Mouse (Mus musculus): ENCODE results near the gene Dhrs7c. TPM values are rescaled to one million over a fixed set of nuclear protein-coding genes. Genes with fewer than 3 reads are reported as not detected.

Gene Dhrs7c
- total RNA-seq, 2 experiments from 2014 or later, result not detected

DNA sequence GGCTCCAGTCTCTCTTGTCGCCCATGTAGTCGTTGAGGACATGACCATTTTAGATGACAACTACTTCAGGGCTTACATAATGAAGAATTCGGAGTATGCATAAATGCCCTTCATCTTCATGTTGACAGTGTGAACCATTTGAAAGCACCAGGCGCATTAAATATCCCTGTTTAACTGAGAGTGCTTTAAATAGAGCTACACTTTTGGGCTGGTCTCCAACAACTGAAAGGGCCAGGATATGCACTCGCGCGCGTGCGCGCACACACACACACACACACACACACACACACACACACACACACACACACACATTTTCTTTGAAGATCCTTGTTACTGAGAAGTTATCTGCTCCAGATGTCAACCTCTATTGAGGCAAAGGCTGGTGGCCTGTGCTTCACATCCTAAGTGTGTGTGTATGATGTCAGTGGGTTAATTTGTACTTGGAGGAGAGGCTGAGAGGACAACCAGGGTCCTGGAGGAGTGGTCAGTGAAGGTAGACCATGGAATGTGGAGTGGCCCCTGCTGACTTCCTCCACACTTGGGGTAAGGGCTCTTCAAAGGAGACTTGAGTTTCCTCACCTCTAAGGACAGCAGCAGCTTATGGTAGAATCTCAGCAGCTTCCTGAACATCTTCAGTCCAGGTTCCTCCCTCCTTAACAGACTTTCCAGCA is 37.6 kb downstream of the Dhrs7c start:
- DNase-seq (ENCODE audit: low spot score in 2 of 2), result no peak

DNA sequence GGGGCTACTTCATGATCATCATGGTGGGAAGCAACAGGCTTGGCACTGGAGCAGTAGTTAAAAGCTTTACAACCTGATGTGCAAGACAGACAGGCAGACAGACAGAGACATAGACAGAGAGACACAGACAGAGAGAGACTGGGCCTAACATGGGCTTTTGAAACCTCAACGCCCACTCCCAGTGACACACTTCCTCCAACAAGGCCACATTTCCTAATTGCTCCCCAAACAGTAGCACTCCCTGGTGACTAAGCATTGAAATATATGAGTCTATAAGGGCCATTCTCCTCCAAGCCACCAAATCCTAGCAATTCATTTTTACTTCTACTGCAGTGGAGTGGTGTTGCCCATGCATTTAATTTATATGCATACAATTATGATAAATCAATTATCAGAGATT is 41.8 kb downstream of the Dhrs7c start:
- no peak for DNase-seq (ENCODE audit: low spot score in 2 of 2)

DNA sequence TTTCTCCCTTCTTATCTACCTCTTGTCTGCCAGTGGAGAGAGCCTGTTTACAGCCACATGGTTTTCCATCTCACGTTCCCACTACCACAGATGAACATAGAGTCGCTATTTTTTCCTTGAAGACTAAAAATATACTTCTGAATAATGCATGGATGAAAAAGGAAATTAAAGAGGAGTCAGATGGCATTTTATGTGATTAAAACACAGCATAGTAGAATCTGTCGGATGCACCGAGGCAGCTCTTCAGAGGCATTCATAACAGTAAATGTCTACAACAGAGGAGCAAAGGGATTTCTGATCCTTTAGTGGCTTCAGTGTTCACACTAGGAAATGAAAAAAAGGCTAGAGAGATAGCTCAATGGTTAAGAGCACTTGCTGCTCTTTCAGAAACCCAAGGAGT is 47.2 kb downstream of the Dhrs7c start:
- DNase-seq (ENCODE audit: low spot score in 2 of 2), result no peak

DNA sequence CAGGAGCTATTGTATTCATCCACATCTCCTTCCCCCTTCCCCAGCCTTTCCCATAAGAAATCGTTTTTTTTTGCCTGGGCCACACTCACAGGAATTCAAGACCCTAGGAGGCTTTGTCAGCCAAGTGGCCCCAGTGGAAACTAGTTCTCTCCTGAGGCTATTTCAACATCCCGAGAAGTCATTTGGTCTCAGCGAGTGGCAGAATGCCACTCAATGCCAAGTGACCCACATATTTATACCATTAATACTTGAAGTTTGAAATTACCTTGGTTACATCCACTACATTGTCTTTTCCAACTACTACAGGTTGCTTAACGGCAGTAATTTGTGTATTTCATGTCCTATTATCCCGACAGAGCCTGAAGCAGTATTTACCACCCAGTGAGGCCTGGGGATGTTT is 53.8 kb downstream of the Dhrs7c start:
- no peak for DNase-seq (ENCODE audit: low spot score in 2 of 2)

DNA sequence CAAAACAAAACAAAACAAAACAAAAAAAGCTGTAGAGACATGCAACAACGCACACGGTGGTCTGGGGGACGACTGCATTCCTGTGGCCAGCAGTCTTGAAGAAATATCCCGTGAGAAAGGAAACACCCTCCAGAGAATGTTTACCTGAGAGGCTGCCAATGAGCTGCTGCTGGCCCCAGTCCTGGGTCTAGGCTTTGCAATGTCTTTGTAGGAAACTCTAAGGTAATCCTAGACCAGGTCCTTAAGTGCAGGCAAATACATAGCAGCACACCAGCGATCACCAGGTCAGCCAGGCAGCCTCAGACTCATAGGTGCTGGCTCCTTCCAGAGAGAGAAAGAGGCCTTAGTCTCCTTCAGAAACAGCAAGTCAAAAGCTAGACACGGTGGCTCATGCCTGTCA is 56.0 kb downstream of the Dhrs7c start:
- no peak for DNase-seq (ENCODE audit: low spot score in 2 of 2)

DNA sequence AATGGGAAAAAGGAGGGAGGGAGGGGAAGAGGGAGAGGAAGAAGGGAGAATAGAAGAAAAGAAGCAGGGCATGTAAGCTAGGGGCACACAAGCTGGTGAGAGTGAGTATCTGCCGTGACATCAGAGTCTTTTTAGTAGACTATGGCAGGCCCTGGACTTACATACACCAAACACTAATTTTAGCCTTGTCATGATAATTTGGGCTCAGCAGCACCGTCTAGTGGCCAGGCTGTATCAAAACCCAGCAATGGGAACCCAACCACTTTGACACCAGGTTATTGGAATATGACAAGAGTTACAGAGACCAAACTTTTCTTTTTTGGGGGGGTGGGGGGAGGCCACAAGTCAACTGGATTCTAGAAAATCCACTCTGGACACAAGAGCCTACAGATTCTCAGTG is 57.0 kb downstream of the Dhrs7c start:
- peak; percentile 8 to 28 for DNase-seq (ENCODE audit: low spot score in 2 of 2)

DNA sequence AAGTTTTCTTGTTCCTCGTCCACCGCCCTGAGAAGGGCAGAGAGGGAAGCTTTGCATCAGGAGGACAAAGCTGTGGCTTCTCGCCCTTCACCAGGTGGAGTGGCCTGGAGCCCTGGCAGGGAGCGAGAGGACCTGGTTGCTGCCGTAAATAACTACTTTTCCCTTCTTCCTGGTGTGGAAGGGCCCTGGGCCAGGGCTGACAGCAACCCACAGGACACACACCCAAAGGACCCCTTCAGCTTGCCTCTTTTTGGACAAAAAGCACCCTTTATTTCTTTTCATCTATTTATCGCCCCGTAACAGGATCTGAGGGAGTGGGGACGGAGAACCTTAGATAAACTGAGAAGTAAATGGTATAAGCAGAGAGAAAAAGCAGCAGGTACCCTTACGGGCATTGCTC is 60.5 kb downstream of the Dhrs7c start:
- DNase-seq (ENCODE audit: low spot score in 2 of 2), result no peak

DNA sequence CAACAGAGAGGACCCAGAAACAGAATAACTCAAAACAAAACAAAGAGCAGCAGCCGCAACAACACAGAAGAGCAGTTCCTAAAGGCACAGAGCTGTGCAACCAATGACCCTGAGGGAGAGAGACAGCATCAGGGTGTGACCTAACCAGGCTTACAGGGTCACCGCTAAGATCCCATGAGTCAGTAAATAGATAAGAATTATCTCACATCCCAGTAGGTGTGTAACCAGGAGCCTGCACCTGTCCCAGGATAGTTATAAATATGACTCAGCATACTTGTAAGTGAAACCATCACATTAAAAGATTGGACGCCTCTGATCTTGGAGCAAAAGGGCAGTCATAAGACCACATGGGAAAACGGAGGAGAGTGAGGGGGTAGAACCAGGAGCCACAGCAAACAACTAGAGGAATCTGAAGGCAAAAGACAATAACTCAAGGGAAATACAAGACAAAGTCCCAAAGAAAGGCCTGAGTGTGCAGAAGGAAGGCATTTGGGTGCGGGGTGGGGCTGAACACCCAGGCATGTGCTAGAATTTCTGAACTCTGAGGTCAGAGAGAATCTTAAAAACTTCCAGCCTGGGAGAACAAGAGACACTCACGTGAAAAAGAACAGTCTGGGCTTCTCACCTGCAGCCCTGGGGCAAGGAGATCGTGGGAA is 62.9 kb downstream of the Dhrs7c start:
- no peak for DNase-seq (ENCODE audit: low spot score in 2 of 2)

DNA sequence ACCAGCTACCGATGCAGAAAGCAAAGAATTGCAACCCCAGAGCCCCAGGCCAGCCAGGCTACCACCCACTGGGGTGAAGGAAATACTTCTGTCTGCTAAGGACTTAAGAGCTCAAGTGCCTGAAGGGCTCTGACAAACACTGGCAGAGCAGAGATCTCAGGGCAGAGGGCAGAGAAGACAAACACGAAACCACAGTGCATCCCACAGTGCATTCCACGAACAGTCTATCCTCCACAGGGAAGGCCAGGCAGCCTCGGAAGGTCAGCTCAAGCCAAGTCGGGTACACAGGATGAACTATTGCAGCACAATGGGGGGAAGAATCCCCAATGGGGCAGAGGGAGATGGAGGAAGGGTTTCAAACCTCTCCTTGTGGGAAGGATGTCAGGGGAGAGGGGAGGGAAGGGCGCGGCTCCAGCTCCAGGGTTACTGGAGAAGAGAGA is 63.4 kb downstream of the Dhrs7c start:
- no peak for DNase-seq (ENCODE audit: low spot score in 2 of 2)

DNA sequence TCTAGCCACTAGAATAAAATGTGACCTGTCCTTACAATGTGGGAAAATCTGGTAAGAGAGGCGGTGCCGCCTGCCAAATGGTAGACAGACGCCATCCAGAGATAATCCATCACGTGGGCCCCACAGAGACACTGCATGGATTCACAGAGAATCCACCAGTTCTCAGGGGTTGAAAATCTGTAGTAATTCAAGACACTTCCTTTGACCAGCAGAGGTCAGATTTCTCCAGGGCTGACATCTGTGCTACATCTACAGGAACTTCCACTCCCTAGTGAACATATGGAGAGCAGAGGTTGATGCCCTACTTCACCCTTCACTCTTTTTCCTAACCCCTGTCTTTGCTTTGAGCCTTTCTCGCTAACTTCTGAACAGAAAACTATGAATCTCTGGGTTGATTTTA is 67.1 kb downstream of the Dhrs7c start:
- DNase-seq (ENCODE audit: low spot score in 2 of 2), result no peak

Other genes with a start within 250 kb of the Dhrs7c start
- 1 to 10 TPM in 1 of 2 experiments, under 1 TPM in 1; 0.98 to 1.1 TPM for gene Rcvrn, start 102.9 kb upstream of the Dhrs7c start, total RNA-seq (2021)
- gene Glp2r, start 27.0 kb upstream of the Dhrs7c start, total RNA-seq (2021), result 1 to 10 TPM; 2.0 to 2.1 TPM
- gene Gsg1l2, start 23.6 kb upstream of the Dhrs7c start, total RNA-seq (2021), result not detected
- gene Usp43, start 124.0 kb downstream of the Dhrs7c start, total RNA-seq (2021), result 1 to 10 TPM; 2.7 to 2.8 TPM
- gene Cfap52, start 167.5 kb downstream of the Dhrs7c start, total RNA-seq (2021), result 1 to 10 TPM; 1.9 to 4.7 TPM
- gene Stx8, start 168.0 kb downstream of the Dhrs7c start, total RNA-seq (2021), result 10 to 100 TPM; 34.3 to 38.1 TPM

Measured in left cerebral cortex, adult 18-20 months (tissue).